Mouse (Mus musculus) kidney, postnatal 0 days (tissue): Measurements from ENCODE around the gene Arnt. TPM values are rescaled to one million over a fixed set of nuclear protein-coding genes. Genes with fewer than 3 reads are reported as not detected.
"Not testable (repeated sequence)": the region's sequence is repeated elsewhere in the genome, so short reads cannot be mapped to it uniquely, and the experiment has no call there.

Experiments used
- ATAC-seq: fragments of 200-750 bp; cut with Nextera tagmentation; replicated peaks from 2 replicates; pipeline ENCODE4 v1.8.0; 2017; ENCODE audit warnings: low read depth, moderate number of reproducible peaks, moderate TSS enrichment, moderate library complexity; ENCODE audit not compliant: low FRiP score
- DNase-seq: peaks from one replicate; pipeline ENCODE4 v3.0.0-alpha.2; 2016; ENCODE audit warnings: low spot score
- H3K27ac ChIP-seq: fragments of 300-500 bp; sonication (generic); 2 replicates; pipeline ENCODE4 v1.5.1; 2014; ENCODE audit warnings: mild to moderate bottlenecking
- H3K27me3 ChIP-seq: fragments of 300-500 bp; sonication (generic); 2 replicates; pipeline ENCODE4 v1.6.1; 2014; ENCODE audit warnings: low read length, mixed read lengths; ENCODE audit not compliant: insufficient read depth
- H3K36me3 ChIP-seq: fragments of 300-500 bp; sonication (generic); 2 replicates; pipeline ENCODE4 v1.6.1; 2014; ENCODE audit warnings: low read length, mixed read lengths; ENCODE audit not compliant: insufficient read depth
- H3K4me1 ChIP-seq: fragments of 300-500 bp; sonication (generic); replicated peaks from 2 replicates; pipeline ENCODE4 v1.6.1; 2014; ENCODE audit warnings: antibody characterized with exemption, low read length, mixed read lengths; ENCODE audit not compliant: insufficient read depth
- H3K4me2 ChIP-seq: fragments of 300-500 bp; sonication (generic); 2 replicates; pipeline ENCODE4 v1.6.1; 2014; ENCODE audit warnings: mild to moderate bottlenecking, low read length, moderate library complexity, mixed read lengths
- H3K4me3 ChIP-seq: fragments of 300-500 bp; sonication (generic); replicated peaks from 2 replicates; pipeline ENCODE4 v1.5.1; 2014; ENCODE audit warnings: low read depth, low read length
- H3K9ac ChIP-seq: fragments of 300-500 bp; sonication (generic); 2 replicates; pipeline ENCODE4 v1.6.1; 2014; ENCODE audit warnings: low read depth, low read length
- H3K9me3 ChIP-seq: fragments of 300-500 bp; sonication (generic); replicated peaks from 2 replicates; pipeline ENCODE4 v1.6.1; 2016; ENCODE audit warnings: low read length, inconsistent platforms, mixed read lengths
- CTCF ChIP-seq: IDR thresholded peaks from 2 replicates; pipeline ENCODE4 v1.5.1; 2016; ENCODE audit warnings: antibody characterized with exemption, low read depth, mild to moderate bottlenecking, moderate library complexity
- WGBS: fragments of 180-500 bp; shearing (Covaris S2); extraction: QIAGEN DNeasy Blood & Tissue Kit; methylation state at CpG from one replicate; pipeline ENCODE4 v1.1.7; 2014; 5-methylcytosine and 5-hydroxymethylcytosine counted together
- polyA plus RNA-seq: library from polyadenylated mRNA; unstranded; fragments of >200 nt; fragmentation: Nextera tagmentation; extraction: Ambion mirVana; gene quantifications from 2 replicates; pipeline ENCODE4 v1.2.1, GENCODE M21; 2015

The Arnt gene
- polyA plus RNA-seq, 1 experiment from 2014 or later, result 21.6 TPM

- 84% methylated on average over 1 of the region's 1 CpGs for WGBS
- no peak overlapping the region for H3K9ac ChIP-seq
- H3K4me1 ChIP-seq, result no peaks in the 10 kb centered on the region
- no peak overlapping the region for H3K4me2 ChIP-seq
- no peak for ATAC-seq
- no peak overlapping the region for H3K27ac ChIP-seq
- H3K36me3 ChIP-seq, result no peaks in the 10 kb centered on the region
- DNase-seq, result no peak
- no peaks in the 10 kb centered on the region for H3K9me3 ChIP-seq
- H3K4me3 ChIP-seq, result no peak overlapping the region
- no peak for TF ChIP-seq CTCF
- H3K27me3 ChIP-seq, result no peaks in the 10 kb centered on the region
These were observed 21.9 kb upstream of the Arnt start for GRCm38 (mm10) chr3:95412268-95412667.

GRCm38 (mm10) chr3:95417866-95418265 lies 16.3 kb upstream of the Arnt start:
- Histone ChIP-seq H3K27ac (no peak overlapping the region), H3K4me3 (no peak overlapping the region), H3K4me1 (no peaks in the 10 kb centered on the region), H3K36me3 (no peaks in the 10 kb centered on the region), H3K9me3 (no peaks in the 10 kb centered on the region; the same call in 1 of the 2 replicates), H3K27me3 (no peaks in the 10 kb centered on the region), H3K4me2 (no peak overlapping the region), H3K9ac (no peak overlapping the region)
- WGBS, result 94% methylated on average over 6 of the region's 6 CpGs
- no peak for DNase-seq
- no peak for TF ChIP-seq CTCF
- ATAC-seq, result no peak

GRCm38 (mm10) chr3:95426476-95426875 lies 7.7 kb upstream of the Arnt start:
- not testable (repeated sequence) for H3K27ac ChIP-seq, DNase-seq, H3K9me3 ChIP-seq, H3K4me3 ChIP-seq, H3K9ac ChIP-seq, ATAC-seq, H3K36me3 ChIP-seq, H3K4me2 ChIP-seq, H3K4me1 ChIP-seq, H3K27me3 ChIP-seq
- WGBS, result 88% methylated on average over 5 of the region's 5 CpGs

GRCm38 (mm10) chr3:95427117-95427890 lies 6.9 kb upstream of the Arnt start:
- H3K4me3 ChIP-seq, result 0 out of 2 replicates have a peak overlapping the region, but pooled peaks have one; percentile 20
- H3K4me2 ChIP-seq, result peak overlapping the region; percentile 48
- not testable (repeated sequence) for H3K9ac ChIP-seq, DNase-seq, H3K9me3 ChIP-seq, H3K27ac ChIP-seq, H3K4me1 ChIP-seq, H3K27me3 ChIP-seq, ATAC-seq, H3K36me3 ChIP-seq
- WGBS, result 52% methylated on average over 5 of the region's 33 CpGs

- 0 out of 2 replicates have a peak overlapping the region, but pooled peaks have one; percentile 20 for H3K4me3 ChIP-seq
- 32% methylated on average over 10 of the region's 21 CpGs for WGBS
- not testable (repeated sequence) for H3K9ac ChIP-seq, H3K27ac ChIP-seq, H3K36me3 ChIP-seq, H3K9me3 ChIP-seq, H3K27me3 ChIP-seq, H3K4me1 ChIP-seq, ATAC-seq, DNase-seq
- peak overlapping the region; percentile 48 for H3K4me2 ChIP-seq
These were observed 6.3 kb upstream of the Arnt start for GRCm38 (mm10) chr3:95427891-95428238.

- H3K27ac ChIP-seq, DNase-seq, H3K9ac ChIP-seq, H3K4me3 ChIP-seq, H3K4me2 ChIP-seq, H3K36me3 ChIP-seq, H3K9me3 ChIP-seq, ATAC-seq, H3K27me3 ChIP-seq, H3K4me1 ChIP-seq: not testable (repeated sequence)
- 81% methylated on average over 3 of the region's 11 CpGs for WGBS
These were observed 5.8 kb upstream of the Arnt start for GRCm38 (mm10) chr3:95428423-95428822.
